Mouse (Mus musculus): Measurements from ENCODE around the gene Gm20388. TPM values are rescaled to one million over a fixed set of nuclear protein-coding genes. Genes with fewer than 3 reads are reported as not detected.

Gene Gm20388
- total and polyA plus RNA-seq, 2 experiments from 2014 or later, result 17.3 TPM; not detected in 1

DNA sequence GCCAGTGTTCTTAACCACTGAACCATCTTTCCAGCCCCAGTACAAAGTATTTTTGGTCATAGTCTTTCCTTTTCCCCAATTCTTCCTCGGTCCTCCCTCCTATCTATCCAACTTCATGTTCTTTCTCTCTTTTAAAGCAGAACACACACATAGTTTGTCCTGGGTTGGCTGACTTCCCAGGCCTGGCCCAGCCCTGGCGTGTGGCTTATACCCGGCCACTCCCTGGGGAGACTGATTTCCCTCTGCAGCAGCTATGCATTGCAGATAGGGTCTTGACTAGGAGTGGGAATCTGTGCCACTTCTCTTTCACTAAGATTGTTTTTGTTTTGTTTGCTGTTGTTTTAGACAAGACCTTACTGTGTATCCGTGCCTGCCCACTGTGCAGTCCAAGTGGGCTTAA lies 3160.5 kb downstream of the Gm20388 start:
- no peaks in the 10 kb centered on the region for H3K27me3 ChIP-seq (ENCODE audit: control insufficient read depth, insufficient read depth, low read length)
- peak overlapping the region; percentile 57; the same call in 1 of the 2 replicates for H3K27ac ChIP-seq (ENCODE audit: low read depth)
- H3K36me3 ChIP-seq (replicated peaks; ENCODE audit: control insufficient read depth, insufficient read depth, low read length), result peaks cover 45% of the 10 kb centered on the region
- peaks cover 2% of the 10 kb centered on the region; the same call in 1 of the 2 replicates for H3K4me1 ChIP-seq (ENCODE audit: control insufficient read depth, insufficient read depth)
- H3K4me2 ChIP-seq (ENCODE audit: low read depth, low read length), result no peak overlapping the region
- 0 out of 2 replicates have a peak overlapping the region, but pooled peaks have one; percentile 4 for H3K9ac ChIP-seq (replicated peaks; ENCODE audit: low read depth, low read length)
- no peak overlapping the region for H3K4me3 ChIP-seq (ENCODE audit: low read depth, low read length)
- DNase-seq (ENCODE audit: low spot score), result peak; percentile 53
- H3K9me3 ChIP-seq (replicated peaks; ENCODE audit: control insufficient read depth, low read length), result no peaks in the 10 kb centered on the region
- TF ChIP-seq CTCF (IDR thresholded peaks at IDR 0.05; ENCODE audit: low read depth) (no peak), EP300 (IDR thresholded peaks at IDR 0.05; ENCODE audit: low read depth) (no peak)
- WGBS, result 15% methylated on average over 4 of the region's 4 CpGs
- ATAC-seq (ENCODE audit: insufficient read depth, low read depth), result peak; percentile 73

DNA sequence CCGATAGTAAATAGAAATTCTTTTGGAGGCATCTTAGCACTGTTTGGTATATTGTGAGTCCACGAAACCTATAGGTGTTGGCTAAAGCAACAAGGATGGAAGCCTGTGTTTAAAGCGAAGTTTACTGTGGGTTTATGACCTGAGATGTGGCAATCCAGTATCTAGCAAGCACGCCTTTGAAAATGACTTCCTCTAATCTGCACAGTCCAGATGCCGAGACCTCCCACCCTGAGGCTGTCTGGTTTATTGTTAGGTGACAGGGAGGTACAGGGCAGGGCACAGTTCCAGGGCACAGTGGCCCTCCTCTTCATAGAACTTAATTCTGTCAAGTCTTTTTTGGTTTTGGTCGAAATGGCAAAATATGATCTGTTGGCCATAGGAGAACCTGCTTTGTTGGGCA lies 3166.6 kb downstream of the Gm20388 start:
- Histone ChIP-seq H3K27ac (ENCODE audit: low read depth) (no peak overlapping the region), H3K36me3 (replicated peaks; ENCODE audit: control insufficient read depth, insufficient read depth, low read length) (peaks cover 80% of the 10 kb centered on the region), H3K4me3 (ENCODE audit: low read depth, low read length) (no peak overlapping the region), H3K9ac (replicated peaks; ENCODE audit: low read depth, low read length) (no peak overlapping the region), H3K4me1 (ENCODE audit: control insufficient read depth, insufficient read depth) (no peaks in the 10 kb centered on the region), H3K9me3 (replicated peaks; ENCODE audit: control insufficient read depth, low read length) (no peaks in the 10 kb centered on the region), H3K27me3 (ENCODE audit: control insufficient read depth, insufficient read depth, low read length) (no peaks in the 10 kb centered on the region), H3K4me2 (ENCODE audit: low read depth, low read length) (no peak overlapping the region)
- WGBS, result 79% methylated on average over 6 of the region's 6 CpGs
- ATAC-seq (ENCODE audit: insufficient read depth, low read depth) (no peak), DNase-seq (ENCODE audit: low spot score) (no peak)
- TF ChIP-seq EP300 (IDR thresholded peaks at IDR 0.05; ENCODE audit: low read depth), result no peak
- no peak for TF ChIP-seq CTCF (IDR thresholded peaks at IDR 0.05; ENCODE audit: low read depth)

DNA sequence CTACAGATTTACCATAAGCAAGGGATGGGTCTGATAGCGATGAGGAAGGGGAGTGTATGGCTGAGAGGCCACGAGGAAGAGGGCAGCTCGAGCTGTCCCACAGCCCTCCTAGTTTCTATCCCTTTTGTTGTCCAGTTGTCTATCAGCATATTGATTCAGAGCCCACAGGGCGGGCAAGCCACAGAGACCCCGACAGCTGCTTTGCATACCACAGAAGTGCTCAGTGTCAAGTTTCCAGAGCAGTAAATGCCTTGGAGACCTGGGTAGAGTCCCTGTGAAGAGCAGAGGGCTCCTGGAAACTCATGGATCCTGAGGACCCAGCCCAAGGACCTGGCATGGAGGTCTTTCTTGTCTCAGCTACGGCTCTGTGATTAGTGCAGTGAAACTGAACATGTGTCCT lies 3172.4 kb downstream of the Gm20388 start:
- 90% methylated on average over 6 of the region's 6 CpGs for WGBS
- Histone ChIP-seq H3K9ac (replicated peaks; ENCODE audit: low read depth, low read length) (no peak overlapping the region), H3K27ac (ENCODE audit: low read depth) (no peak overlapping the region), H3K4me2 (ENCODE audit: low read depth, low read length) (no peak overlapping the region), H3K27me3 (ENCODE audit: control insufficient read depth, insufficient read depth, low read length) (no peaks in the 10 kb centered on the region), H3K4me3 (ENCODE audit: low read depth, low read length) (no peak overlapping the region), H3K36me3 (replicated peaks; ENCODE audit: control insufficient read depth, insufficient read depth, low read length) (peaks cover 95% of the 10 kb centered on the region), H3K9me3 (replicated peaks; ENCODE audit: control insufficient read depth, low read length) (no peaks in the 10 kb centered on the region), H3K4me1 (ENCODE audit: control insufficient read depth, insufficient read depth) (no peaks in the 10 kb centered on the region)
- TF ChIP-seq EP300 (IDR thresholded peaks at IDR 0.05; ENCODE audit: low read depth) (no peak), CTCF (IDR thresholded peaks at IDR 0.05; ENCODE audit: low read depth) (no peak)
- DNase-seq (ENCODE audit: low spot score), result no peak
- ATAC-seq (ENCODE audit: insufficient read depth, low read depth), result no peak

DNA sequence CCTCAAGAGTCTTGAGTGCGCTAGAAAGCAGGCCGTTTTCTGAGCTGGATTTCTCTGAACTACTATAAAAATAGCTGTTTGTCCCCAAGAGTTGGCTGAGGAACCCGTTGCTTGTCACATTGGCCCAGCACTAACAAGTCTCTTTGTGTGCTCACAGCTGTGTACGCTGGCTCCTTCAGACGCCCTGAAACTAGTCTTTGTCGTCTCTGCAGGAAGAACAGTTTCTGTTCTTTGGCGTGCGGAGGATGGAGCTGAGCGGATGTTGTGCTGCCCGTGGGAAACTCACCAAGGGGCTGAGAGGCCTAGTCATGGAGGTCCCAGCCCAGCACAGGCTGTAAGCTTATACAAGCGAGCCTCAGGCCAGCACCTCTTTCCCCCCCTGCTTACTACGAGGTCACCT lies 3173.0 kb downstream of the Gm20388 start:
- DNase-seq (ENCODE audit: low spot score) (no peak), ATAC-seq (ENCODE audit: insufficient read depth, low read depth) (no peak)
- no peak overlapping the region for H3K27ac ChIP-seq (ENCODE audit: low read depth)
- H3K9me3 ChIP-seq (replicated peaks; ENCODE audit: control insufficient read depth, low read length), result no peaks in the 10 kb centered on the region
- WGBS, result 91% methylated on average over 12 of the region's 12 CpGs
- no peak overlapping the region for H3K4me2 ChIP-seq (ENCODE audit: low read depth, low read length)
- H3K4me3 ChIP-seq (ENCODE audit: low read depth, low read length), result no peak overlapping the region
- no peaks in the 10 kb centered on the region for H3K27me3 ChIP-seq (ENCODE audit: control insufficient read depth, insufficient read depth, low read length)
- no peaks in the 10 kb centered on the region for H3K4me1 ChIP-seq (ENCODE audit: control insufficient read depth, insufficient read depth)
- peaks cover 95% of the 10 kb centered on the region for H3K36me3 ChIP-seq (replicated peaks; ENCODE audit: control insufficient read depth, insufficient read depth, low read length)
- TF ChIP-seq EP300 (IDR thresholded peaks at IDR 0.05; ENCODE audit: low read depth) (no peak), CTCF (IDR thresholded peaks at IDR 0.05; ENCODE audit: low read depth) (no peak)
- no peak overlapping the region for H3K9ac ChIP-seq (replicated peaks; ENCODE audit: low read depth, low read length)

DNA sequence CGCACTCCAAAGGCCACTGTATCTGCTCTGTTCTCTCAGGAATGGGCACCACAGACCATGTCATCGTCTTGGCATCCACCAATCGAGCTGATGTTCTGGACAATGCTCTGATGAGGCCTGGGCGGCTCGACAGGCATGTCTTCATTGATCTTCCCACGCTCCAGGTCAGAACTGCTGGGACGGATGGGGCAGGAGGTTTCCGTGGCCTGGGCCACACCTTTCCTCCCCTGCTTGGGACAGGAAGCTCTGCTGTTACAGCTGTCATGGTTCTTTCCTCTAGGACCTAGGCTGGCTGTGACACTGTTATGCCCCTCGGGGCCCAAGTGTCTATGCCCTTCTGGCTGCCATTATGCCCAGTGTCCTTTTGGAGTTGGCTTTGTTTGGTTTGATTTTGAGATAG lies 3176.6 kb downstream of the Gm20388 start:
- no peaks in the 10 kb centered on the region for H3K4me1 ChIP-seq (ENCODE audit: control insufficient read depth, insufficient read depth)
- peak; percentile 47; the same call in 1 of the 2 replicates for ATAC-seq (ENCODE audit: insufficient read depth, low read depth)
- TF ChIP-seq CTCF (IDR thresholded peaks at IDR 0.05; ENCODE audit: low read depth), result no peak
- TF ChIP-seq EP300 (IDR thresholded peaks at IDR 0.05; ENCODE audit: low read depth), result no peak
- H3K36me3 ChIP-seq (replicated peaks; ENCODE audit: control insufficient read depth, insufficient read depth, low read length), result peaks cover 98% of the 10 kb centered on the region
- WGBS, result 76% methylated on average over 9 of the region's 9 CpGs
- H3K9ac ChIP-seq (replicated peaks; ENCODE audit: low read depth, low read length), result no peak overlapping the region
- no peak overlapping the region for H3K4me2 ChIP-seq (ENCODE audit: low read depth, low read length)
- H3K4me3 ChIP-seq (ENCODE audit: low read depth, low read length), result no peak overlapping the region
- DNase-seq (ENCODE audit: low spot score), result no peak
- no peak overlapping the region for H3K27ac ChIP-seq (ENCODE audit: low read depth)
- no peaks in the 10 kb centered on the region for H3K27me3 ChIP-seq (ENCODE audit: control insufficient read depth, insufficient read depth, low read length)
- no peaks in the 10 kb centered on the region for H3K9me3 ChIP-seq (replicated peaks; ENCODE audit: control insufficient read depth, low read length)

DNA sequence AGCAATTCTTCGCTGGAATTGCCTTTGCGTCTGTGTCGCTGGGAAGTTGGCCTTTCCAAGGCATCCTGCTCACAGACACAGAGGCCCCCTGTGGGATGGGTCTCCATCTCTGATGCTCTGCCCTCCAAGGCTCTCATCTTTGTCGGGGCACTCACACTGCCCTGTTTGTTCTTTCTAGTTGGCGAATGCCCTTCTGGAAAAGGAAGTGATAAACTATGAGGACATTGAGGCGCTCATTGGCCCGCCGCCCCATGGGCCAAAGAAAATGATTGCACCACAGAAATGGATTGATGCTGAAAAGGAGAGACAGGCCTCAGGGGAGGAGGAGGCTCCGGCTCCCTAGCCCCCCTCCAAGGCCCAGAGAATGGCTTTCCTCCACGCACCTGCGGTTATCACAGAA lies 3186.6 kb downstream of the Gm20388 start:
- TF ChIP-seq CTCF (IDR thresholded peaks at IDR 0.05; ENCODE audit: low read depth), result no peak
- TF ChIP-seq EP300 (IDR thresholded peaks at IDR 0.05; ENCODE audit: low read depth), result no peak
- no peak for ATAC-seq (ENCODE audit: insufficient read depth, low read depth)
- no peaks in the 10 kb centered on the region for H3K9me3 ChIP-seq (replicated peaks; ENCODE audit: control insufficient read depth, low read length)
- H3K4me2 ChIP-seq (ENCODE audit: low read depth, low read length), result no peak overlapping the region
- H3K36me3 ChIP-seq (replicated peaks; ENCODE audit: control insufficient read depth, insufficient read depth, low read length), result peaks cover 45% of the 10 kb centered on the region
- H3K4me3 ChIP-seq (ENCODE audit: low read depth, low read length), result no peak overlapping the region
- H3K27me3 ChIP-seq (ENCODE audit: control insufficient read depth, insufficient read depth, low read length), result no peaks in the 10 kb centered on the region
- no peak overlapping the region for H3K9ac ChIP-seq (replicated peaks; ENCODE audit: low read depth, low read length)
- H3K27ac ChIP-seq (ENCODE audit: low read depth), result no peak overlapping the region
- 89% methylated on average over 11 of the region's 11 CpGs for WGBS
- no peak for DNase-seq (ENCODE audit: low spot score)
- no peaks in the 10 kb centered on the region for H3K4me1 ChIP-seq (ENCODE audit: control insufficient read depth, insufficient read depth)
